Mouse (Mus musculus) testis, postnatal 10 days (tissue): Measurements from ENCODE around the gene Rnf222.

ENCODE experiments used
- DNase-seq: peaks from one replicate; pipeline ENCODE4 v3.0.0; 2021; ENCODE audit warnings: low spot score

The Rnf222 gene

DNA sequence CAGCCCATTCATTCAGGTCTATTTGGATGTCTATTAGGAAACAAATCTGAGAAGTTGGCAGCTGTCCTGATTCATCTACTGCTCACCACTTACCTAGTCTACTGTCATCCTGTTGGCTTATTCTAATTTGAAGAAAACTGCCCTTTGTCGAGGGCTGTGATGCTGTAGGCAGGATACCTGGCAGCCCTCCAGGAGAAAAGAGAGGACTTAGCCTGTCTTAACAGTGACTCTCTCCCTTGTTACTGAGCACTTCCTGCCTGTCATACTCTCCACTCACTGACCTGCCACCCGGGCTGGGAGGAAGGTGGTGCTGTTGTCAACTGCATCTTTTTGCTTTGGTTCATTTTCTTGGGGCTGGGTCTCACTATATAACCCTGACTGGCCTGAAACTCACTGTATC is 2.3 kb downstream of the Rnf222 start:
- no peak for DNase-seq

DNA sequence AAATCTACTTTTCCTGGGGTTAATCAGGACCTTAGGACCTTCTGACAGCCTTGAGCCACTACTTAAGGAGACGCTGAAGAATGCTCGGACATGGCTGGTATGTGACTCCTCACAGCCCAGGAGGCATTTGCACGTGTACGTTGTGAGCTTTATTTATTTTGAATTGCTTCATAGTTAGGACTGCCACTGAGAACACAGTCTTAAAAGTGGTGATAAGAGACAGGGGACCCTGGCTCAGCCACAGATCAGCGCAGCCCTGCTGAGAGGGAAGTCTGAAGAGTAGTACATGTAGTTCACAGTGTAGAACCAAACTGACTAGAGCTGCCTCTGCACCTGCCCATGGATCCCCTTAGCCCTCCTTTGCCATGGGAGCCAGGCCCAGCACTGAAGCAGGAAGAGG is 3.5 kb downstream of the Rnf222 start:
- DNase-seq: no peak

DNA sequence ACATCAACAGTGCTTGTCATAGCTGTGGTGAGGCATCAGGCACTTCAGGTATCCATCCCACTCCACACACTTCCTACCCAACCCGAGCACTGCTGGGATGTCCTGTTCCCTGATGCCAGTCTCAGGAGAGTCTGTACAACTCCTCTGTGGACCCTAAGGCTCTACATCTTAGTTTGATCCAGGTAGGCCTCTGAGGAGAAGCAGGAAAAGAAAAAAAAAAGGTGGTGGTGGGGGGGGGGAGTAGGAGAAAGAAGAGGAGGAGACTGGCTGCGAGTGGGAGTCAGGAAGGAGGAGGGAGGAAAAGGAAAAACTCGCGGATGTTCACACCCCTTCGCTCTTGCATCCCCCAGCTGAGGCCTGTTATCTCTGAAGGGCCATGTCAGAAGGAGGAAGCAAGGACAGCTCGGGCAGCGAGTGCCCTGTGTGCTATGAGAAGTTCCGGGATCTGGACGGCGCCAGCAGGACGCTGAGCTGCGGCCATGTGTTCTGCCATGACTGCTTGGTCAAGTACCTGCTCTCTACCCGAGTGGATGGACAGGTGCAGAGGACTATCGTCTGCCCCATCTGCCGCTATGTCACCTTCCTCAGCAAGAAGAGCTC is 4.0 kb downstream of the Rnf222 start:
- no peak for DNase-seq

GRCm38 (mm10) chr11:68893911-68894464 is 5.6 kb downstream of the Rnf222 start:
- DNase-seq: no peak

- no peak for DNase-seq
Observed at GRCm38 (mm10) chr11:68896247-68896646, 7.9 kb downstream of the Rnf222 start.

GRCm38 (mm10) chr11:68897120-68897519 is 8.8 kb downstream of the Rnf222 start:
- no peak for DNase-seq

- no peak for DNase-seq
Observed at GRCm38 (mm10) chr11:68897838-68898237, 9.5 kb downstream of the Rnf222 start.

- DNase-seq: no peak
Observed at GRCm38 (mm10) chr11:68898790-68899189, 10.4 kb downstream of the Rnf222 start.

- DNase-seq: no peak
Observed at GRCm38 (mm10) chr11:68899815-68900214, 11.5 kb downstream of the Rnf222 start.

GRCm38 (mm10) chr11:68900519-68901350 is 12.4 kb downstream of the Rnf222 start:
- no peak for DNase-seq

GRCm38 (mm10) chr11:68901351-68902046 is 13.1 kb downstream of the Rnf222 start, which contains the start of gene Rpl26:
Gene Rpl26, plus strand, starts transcription at chr11:68901583.
- DNase-seq: peak; percentile 98

DNA sequence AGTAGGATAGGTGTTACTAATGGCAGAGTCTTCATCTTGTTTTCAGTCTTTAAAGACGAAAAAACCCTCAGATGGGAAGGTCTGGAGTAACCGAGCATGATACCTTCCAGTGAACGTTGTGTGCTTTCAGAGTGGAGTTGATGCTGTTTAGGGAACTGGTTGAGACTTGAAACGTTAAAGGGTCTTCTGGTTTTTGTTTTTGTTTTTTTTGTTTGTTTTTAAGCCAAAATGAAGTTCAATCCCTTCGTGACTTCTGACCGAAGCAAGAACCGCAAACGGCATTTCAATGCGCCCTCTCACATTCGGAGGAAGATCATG is 13.7 kb downstream of the Rnf222 start:
- DNase-seq: no peak

- no peak for DNase-seq
Observed at GRCm38 (mm10) chr11:68902367-68902766, 14.0 kb downstream of the Rnf222 start.

DNA sequence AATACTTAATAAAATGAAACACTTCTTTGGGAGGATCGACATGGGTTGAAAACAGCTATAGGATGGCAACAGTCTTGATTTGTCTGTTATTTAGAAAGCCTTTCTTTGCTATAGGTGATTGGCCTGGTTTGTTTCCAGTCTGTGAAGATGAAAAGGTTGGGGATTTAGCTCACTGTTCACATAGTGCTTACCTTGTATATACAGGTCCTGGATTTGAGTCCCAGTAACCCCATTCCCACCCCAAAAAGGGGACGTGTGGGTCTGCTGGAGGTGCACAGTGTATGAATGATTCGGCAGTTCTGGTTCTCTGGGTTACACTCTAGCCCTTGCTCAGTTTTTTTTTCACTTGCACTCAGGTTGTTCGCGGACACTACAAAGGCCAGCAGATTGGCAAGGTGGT is 14.5 kb downstream of the Rnf222 start:
- DNase-seq: no peak

GRCm38 (mm10) chr11:68903775-68904174 is 15.4 kb downstream of the Rnf222 start:
- DNase-seq: no peak

GRCm38 (mm10) chr11:68904375-68905137 is 16.2 kb downstream of the Rnf222 start:
- DNase-seq: peak; percentile 82

DNA sequence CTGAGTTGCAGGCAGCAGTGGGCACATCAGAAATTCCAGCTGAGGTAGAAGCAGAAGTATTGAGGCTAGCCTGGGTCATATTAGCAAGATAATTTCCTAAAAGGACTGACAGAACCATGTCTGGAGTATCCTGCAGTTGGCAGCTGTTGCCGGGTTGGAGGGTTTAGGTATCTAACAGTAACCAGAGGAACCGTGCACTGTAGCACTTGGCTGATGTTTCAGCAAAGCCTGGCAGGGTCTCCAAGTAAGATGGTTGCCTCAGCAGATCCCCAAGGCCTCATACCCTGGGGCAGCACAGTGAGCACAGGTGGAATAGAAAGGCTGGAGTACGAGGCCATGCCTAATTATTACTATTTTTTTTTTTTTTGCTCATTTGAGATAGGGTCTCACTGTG is 16.8 kb downstream of the Rnf222 start:
- DNase-seq: no peak

DNA sequence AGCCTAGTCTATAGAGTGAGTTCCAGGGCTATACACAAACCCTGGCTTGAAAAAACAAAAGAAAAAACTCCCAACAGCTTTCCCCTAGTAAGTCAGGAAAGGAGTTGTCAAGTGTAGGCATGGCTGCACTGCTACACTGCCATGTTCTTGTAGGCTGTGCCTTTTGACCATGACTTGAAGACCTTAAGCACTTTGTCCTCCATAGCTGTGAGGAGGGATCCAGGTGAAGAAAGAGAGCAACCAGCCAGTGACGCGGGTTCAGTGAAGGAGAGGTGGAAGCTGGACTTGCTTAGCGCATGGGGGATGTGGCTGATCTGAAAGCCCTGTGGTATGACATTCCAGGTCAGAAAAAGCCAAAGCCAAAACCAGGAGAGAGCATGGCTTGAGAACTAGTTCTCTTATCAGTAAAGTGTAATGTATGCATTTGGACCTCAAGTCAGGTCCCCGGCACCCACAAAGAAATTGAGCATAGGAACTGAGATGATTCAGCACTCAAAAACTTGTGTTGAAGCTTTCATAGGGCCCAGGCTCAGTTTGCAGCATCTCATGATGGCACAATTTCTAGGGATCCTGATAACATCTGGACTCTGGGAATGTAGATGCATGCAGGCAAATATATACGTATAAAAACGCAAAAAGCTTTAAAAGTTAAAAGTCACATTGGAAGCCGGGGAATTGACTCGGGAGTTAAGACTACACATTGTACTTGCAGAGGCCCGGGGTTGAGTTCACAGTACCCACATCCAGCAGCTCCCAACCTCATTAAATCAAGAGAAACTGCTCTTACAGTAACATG is 17.5 kb downstream of the Rnf222 start:
- no peak for DNase-seq

DNA sequence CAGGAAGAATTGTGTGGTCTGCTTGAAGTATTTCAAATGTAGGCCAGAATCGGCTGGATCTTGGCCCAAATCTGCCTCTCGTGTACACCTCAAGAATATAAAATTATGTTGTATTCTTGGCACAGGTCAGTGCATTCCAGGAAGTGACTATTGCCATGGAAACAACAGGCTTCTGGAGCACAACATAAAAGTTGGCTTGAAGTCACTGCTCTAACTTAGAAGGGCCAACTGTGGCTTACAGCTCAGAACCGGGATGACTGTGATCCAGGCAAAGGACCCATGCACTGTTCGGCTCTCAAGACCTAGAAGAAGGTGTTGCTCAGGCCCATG is 18.1 kb downstream of the Rnf222 start:
- no peak for DNase-seq

GRCm38 (mm10) chr11:68907251-68907650 is 18.9 kb downstream of the Rnf222 start:
- DNase-seq: no peak

DNA sequence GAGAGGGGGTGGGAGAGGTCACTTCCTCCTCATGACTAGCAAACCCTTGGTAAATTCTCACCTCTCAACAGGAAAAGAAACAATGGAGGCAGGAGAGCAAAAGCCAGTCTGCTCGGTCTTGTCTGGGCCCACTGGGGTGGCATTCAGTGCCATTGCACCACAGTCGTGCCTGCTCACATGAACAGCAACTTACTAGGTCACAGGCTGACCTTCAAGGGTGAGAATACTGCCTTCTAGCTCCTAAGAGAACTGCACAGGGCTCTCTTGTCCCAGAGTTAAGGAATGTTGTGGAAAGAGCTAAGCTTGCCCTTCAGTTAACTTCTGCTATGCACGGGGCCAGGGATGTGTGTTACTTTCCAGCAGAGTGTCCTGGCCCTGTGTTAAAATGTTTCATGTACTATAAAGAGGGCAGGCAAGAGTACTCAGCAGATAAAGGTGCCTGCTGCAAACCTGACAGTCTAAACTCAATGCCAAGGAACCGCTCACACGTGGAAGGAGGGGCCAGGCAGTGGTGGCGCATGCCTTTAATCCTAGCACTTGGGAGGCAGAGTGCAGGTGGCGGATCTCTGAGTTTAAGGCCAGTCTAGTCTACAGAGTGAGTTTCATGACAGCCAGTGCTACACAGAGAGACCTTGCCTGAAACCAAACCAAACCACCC is 20.6 kb downstream of the Rnf222 start:
- no peak for DNase-seq
